Mouse (Mus musculus): ENCODE results near the gene Eps8. TPM values are rescaled to one million over a fixed set of nuclear protein-coding genes. Genes with fewer than 3 reads are reported as not detected.
"Not testable (repeated sequence)": the region's sequence is repeated elsewhere in the genome, so short reads cannot be mapped to it uniquely, and the experiment has no call there.

The Eps8 gene
- polyA plus RNA-seq, 1 experiment from 2014 or later: 8.5 TPM

GRCm38 (mm10) chr6:137496562-137496961, 158.1 kb downstream of the Eps8 start:
- H3K9ac ChIP-seq: no peak overlapping the region
- no peak overlapping the region for H3K27ac ChIP-seq
- H3K27me3 ChIP-seq (replicated peaks): no peaks in the 10 kb centered on the region
- ATAC-seq (ENCODE audit: low FRiP score, low read depth): no peak
- no peaks in the 10 kb centered on the region for H3K4me1 ChIP-seq
- H3K36me3 ChIP-seq: no peaks in the 10 kb centered on the region
- 99% methylated on average over 2 of the region's 2 CpGs for WGBS
- no peaks in the 10 kb centered on the region for H3K9me3 ChIP-seq
- no peak overlapping the region for H3K4me2 ChIP-seq (replicated peaks)
- no peak overlapping the region for H3K4me3 ChIP-seq

- H3K27ac ChIP-seq: no peak overlapping the region
- H3K9ac ChIP-seq: no peak overlapping the region
- H3K4me2 ChIP-seq (replicated peaks): no peak overlapping the region
- H3K9me3 ChIP-seq: no peaks in the 10 kb centered on the region
- no peak for ATAC-seq (ENCODE audit: low FRiP score, low read depth)
- 76% methylated on average over 6 of the region's 6 CpGs for WGBS
- H3K27me3 ChIP-seq (replicated peaks): no peaks in the 10 kb centered on the region
- H3K4me1 ChIP-seq: no peaks in the 10 kb centered on the region
- no peaks in the 10 kb centered on the region for H3K36me3 ChIP-seq
- no peak overlapping the region for H3K4me3 ChIP-seq
Observed at GRCm38 (mm10) chr6:137495233-137495632, 159.4 kb downstream of the Eps8 start.

- 42% methylated on average over 1 of the region's 1 CpGs for WGBS
- H3K27me3 ChIP-seq (replicated peaks): no peaks in the 10 kb centered on the region
Observed at GRCm38 (mm10) chr6:137494801-137495200, 159.9 kb downstream of the Eps8 start.

GRCm38 (mm10) chr6:137494136-137494475, 160.6 kb downstream of the Eps8 start:
- Histone ChIP-seq H3K9ac (no peak overlapping the region), H3K27ac (no peak overlapping the region), H3K4me2 (replicated peaks) (no peak overlapping the region), H3K4me3 (no peak overlapping the region), H3K36me3 (no peaks in the 10 kb centered on the region), H3K4me1 (no peaks in the 10 kb centered on the region), H3K27me3 (replicated peaks) (no peaks in the 10 kb centered on the region), H3K9me3 (no peaks in the 10 kb centered on the region)
- no peak for ATAC-seq (ENCODE audit: low FRiP score, low read depth)

More at GRCm38 (mm10) chr6:137494801-137495200, 159.9 kb downstream of the Eps8 start:
- Histone ChIP-seq H3K4me1 (no peaks in the 10 kb centered on the region), H3K27ac (no peak overlapping the region), H3K9me3 (no peaks in the 10 kb centered on the region), H3K4me2 (replicated peaks) (no peak overlapping the region), H3K9ac (no peak overlapping the region), H3K4me3 (no peak overlapping the region), H3K36me3 (no peaks in the 10 kb centered on the region)
- no peak for ATAC-seq (ENCODE audit: low FRiP score, low read depth)

GRCm38 (mm10) chr6:137493211-137494135, 161.2 kb downstream of the Eps8 start:
- Histone ChIP-seq H3K27ac (no peak overlapping the region), H3K36me3 (no peaks in the 10 kb centered on the region), H3K4me3 (no peak overlapping the region), H3K9me3 (no peaks in the 10 kb centered on the region), H3K4me1 (no peaks in the 10 kb centered on the region), H3K27me3 (replicated peaks) (no peaks in the 10 kb centered on the region), H3K4me2 (replicated peaks) (no peak overlapping the region), H3K9ac (no peak overlapping the region)
- 89% methylated on average over 17 of the region's 17 CpGs for WGBS
- ATAC-seq (ENCODE audit: low FRiP score, low read depth): no peak

- Histone ChIP-seq H3K4me3 (no peak overlapping the region), H3K36me3 (no peaks in the 10 kb centered on the region), H3K27me3 (replicated peaks) (no peaks in the 10 kb centered on the region), H3K9me3 (no peaks in the 10 kb centered on the region), H3K4me2 (replicated peaks) (no peak overlapping the region), H3K4me1 (no peaks in the 10 kb centered on the region), H3K27ac (no peak overlapping the region), H3K9ac (no peak overlapping the region)
- 91% methylated on average over 4 of the region's 4 CpGs for WGBS
- no peak for ATAC-seq (ENCODE audit: low FRiP score, low read depth)
Observed at GRCm38 (mm10) chr6:137492582-137492981, 162.1 kb downstream of the Eps8 start.

GRCm38 (mm10) chr6:137491659-137492058, 163.0 kb downstream of the Eps8 start:
- 71% methylated on average over 2 of the region's 2 CpGs for WGBS
- H3K36me3 ChIP-seq: no peaks in the 10 kb centered on the region
- H3K4me2 ChIP-seq (replicated peaks): no peak overlapping the region
- no peaks in the 10 kb centered on the region for H3K4me1 ChIP-seq
- H3K4me3 ChIP-seq: no peak overlapping the region
- no peak overlapping the region for H3K27ac ChIP-seq
- no peaks in the 10 kb centered on the region for H3K9me3 ChIP-seq
- no peak overlapping the region for H3K9ac ChIP-seq
- ATAC-seq (ENCODE audit: low FRiP score, low read depth): no peak
- H3K27me3 ChIP-seq (replicated peaks): no peaks in the 10 kb centered on the region

- Histone ChIP-seq H3K36me3 (no peaks in the 10 kb centered on the region), H3K4me1 (no peaks in the 10 kb centered on the region), H3K27me3 (replicated peaks) (no peaks in the 10 kb centered on the region), H3K9ac (no peak overlapping the region), H3K27ac (no peak overlapping the region), H3K4me2 (replicated peaks) (no peak overlapping the region), H3K9me3 (no peaks in the 10 kb centered on the region), H3K4me3 (no peak overlapping the region)
- no peak for ATAC-seq (ENCODE audit: low FRiP score, low read depth)
- WGBS: 94% methylated on average over 14 of the region's 14 CpGs
Observed at GRCm38 (mm10) chr6:137490115-137490514, 164.6 kb downstream of the Eps8 start.

- Histone ChIP-seq H3K4me1 (no peaks in the 10 kb centered on the region), H3K27me3 (replicated peaks) (no peaks in the 10 kb centered on the region), H3K9me3 (no peaks in the 10 kb centered on the region), H3K4me2 (replicated peaks) (no peak overlapping the region), H3K4me3 (no peak overlapping the region), H3K27ac (no peak overlapping the region), H3K9ac (no peak overlapping the region), H3K36me3 (no peaks in the 10 kb centered on the region)
- no peak for ATAC-seq (ENCODE audit: low FRiP score, low read depth)
- 55% methylated on average over 6 of the region's 6 CpGs for WGBS
Observed at GRCm38 (mm10) chr6:137487443-137487842, 167.2 kb downstream of the Eps8 start.

- 72% methylated on average over 7 of the region's 7 CpGs for WGBS
- H3K27me3 ChIP-seq (replicated peaks): no peaks in the 10 kb centered on the region
Observed at GRCm38 (mm10) chr6:137482891-137483290, 171.8 kb downstream of the Eps8 start.

GRCm38 (mm10) chr6:137475695-137476094, 179.0 kb downstream of the Eps8 start:
- 95% methylated on average over 5 of the region's 5 CpGs for WGBS
- ATAC-seq (ENCODE audit: low FRiP score, low read depth): not testable (repeated sequence)

More at GRCm38 (mm10) chr6:137482891-137483290, 171.8 kb downstream of the Eps8 start:
- Histone ChIP-seq H3K9ac (no peak overlapping the region), H3K36me3 (no peaks in the 10 kb centered on the region), H3K4me1 (no peaks in the 10 kb centered on the region), H3K4me3 (no peak overlapping the region), H3K4me2 (replicated peaks) (no peak overlapping the region), H3K27ac (no peak overlapping the region), H3K9me3 (no peaks in the 10 kb centered on the region)
- ATAC-seq (ENCODE audit: low FRiP score, low read depth): no peak

GRCm38 (mm10) chr6:137473433-137473832, 181.2 kb downstream of the Eps8 start:
- Histone ChIP-seq H3K4me2 (replicated peaks) (no peak overlapping the region), H3K36me3 (no peaks in the 10 kb centered on the region), H3K4me1 (peaks cover 14% of the 10 kb centered on the region; the same call in 1 of the 2 replicates), H3K27me3 (replicated peaks) (no peaks in the 10 kb centered on the region), H3K9ac (no peak overlapping the region), H3K4me3 (no peak overlapping the region), H3K27ac (no peak overlapping the region), H3K9me3 (0 out of 2 replicates have a peak, but pooled peaks cover 5% of the 10 kb centered on the region)
- 76% methylated on average over 1 of the region's 1 CpGs for WGBS
- no peak for ATAC-seq (ENCODE audit: low FRiP score, low read depth)

More at GRCm38 (mm10) chr6:137475695-137476094, 179.0 kb downstream of the Eps8 start:
- not testable (repeated sequence) for H3K9ac ChIP-seq; H3K36me3 ChIP-seq; H3K27ac ChIP-seq; H3K27me3 ChIP-seq (replicated peaks); H3K4me3 ChIP-seq; H3K9me3 ChIP-seq; H3K4me2 ChIP-seq (replicated peaks)
- peaks cover 14% of the 10 kb centered on the region; the same call in 1 of the 2 replicates for H3K4me1 ChIP-seq

All from neural tube, embryonic 12.5 days (tissue).